Mouse (Mus musculus): Measurements from ENCODE around the gene Olfr1141.

The Olfr1141 gene

GRCm38 (mm10) chr2:87753891-87754290, at the start of gene Olfr1141:
Olfr1141 (minus strand) TSS chr2:87753991.
- in situ Hi-C loops (cut with MboI), result no loop called here

GRCm38 (mm10) chr2:87800292-87800691, 46.5 kb upstream of the Olfr1141 start, which contains the start of gene Olfr1143:
Olfr1143 (plus strand) TSS chr2:87800592.
- in situ Hi-C loops (cut with MboI), result no loop called here

- in situ Hi-C loops (cut with MboI), result no loop called here
Measured at GRCm38 (mm10) chr2:87779183-87779582, 25.4 kb upstream of the Olfr1141 start, which contains the start of gene Olfr152. Olfr152 (plus strand) TSS chr2:87779483.

GRCm38 (mm10) chr2:87776143-87776542, 22.4 kb upstream of the Olfr1141 start:
- in situ Hi-C loops (cut with MboI), result no loop called here

GRCm38 (mm10) chr2:87743452-87743851, 10.3 kb downstream of the Olfr1141 start, which contains the start of gene Olfr1140:
Olfr1140 (plus strand) TSS chr2:87743752.
- in situ Hi-C loops (cut with MboI), result no loop called here

GRCm38 (mm10) chr2:87739878-87740277, 13.9 kb downstream of the Olfr1141 start, which contains the start of gene Olfr1138:
Olfr1138 (minus strand) TSS chr2:87739978.
- in situ Hi-C loops (cut with MboI), result no loop called here

GRCm38 (mm10) chr2:87713079-87713478, 40.7 kb downstream of the Olfr1141 start, which contains the start of gene Olfr1137:
Olfr1137 (minus strand) TSS chr2:87713179.
- in situ Hi-C loops (cut with MboI), result no loop called here
